Mouse (Mus musculus): ENCODE measurements around the gene Proser1.

The Proser1 gene

GRCm38 (mm10) chr3:53465330-53465729 is 1.9 kb downstream of the Proser1 start:
- DNase-seq (ENCODE audit: low read depth in 2 of 2, low spot score in 2 of 2) = no peak

- DNase-seq (ENCODE audit: low read depth in 2 of 2, low spot score in 2 of 2) = no peak
Observed at GRCm38 (mm10) chr3:53466481-53466880, 3.0 kb downstream of the Proser1 start.

GRCm38 (mm10) chr3:53467356-53467755 is 3.9 kb downstream of the Proser1 start:
- no peak for DNase-seq (ENCODE audit: low read depth in 2 of 2, low spot score in 2 of 2)

GRCm38 (mm10) chr3:53469650-53470049 is 6.2 kb downstream of the Proser1 start:
- DNase-seq (ENCODE audit: low read depth in 2 of 2, low spot score in 2 of 2) = no peak

GRCm38 (mm10) chr3:53472061-53472460 is 8.6 kb downstream of the Proser1 start:
- no peak for DNase-seq (ENCODE audit: low read depth in 2 of 2, low spot score in 2 of 2)

GRCm38 (mm10) chr3:53474179-53474578 is 10.7 kb downstream of the Proser1 start:
- no peak for DNase-seq (ENCODE audit: low read depth in 2 of 2, low spot score in 2 of 2)

- DNase-seq (ENCODE audit: low read depth in 2 of 2, low spot score in 2 of 2) = no peak
Observed at GRCm38 (mm10) chr3:53475889-53476288, 12.4 kb downstream of the Proser1 start.

GRCm38 (mm10) chr3:53477468-53477867 is 14.0 kb downstream of the Proser1 start:
- DNase-seq (ENCODE audit: low read depth in 2 of 2, low spot score in 2 of 2) = no peak

- no peak for DNase-seq (ENCODE audit: low read depth in 2 of 2, low spot score in 2 of 2)
Observed at GRCm38 (mm10) chr3:53478419-53479046, 15.1 kb downstream of the Proser1 start.

GRCm38 (mm10) chr3:53483414-53484059 is 20.1 kb downstream of the Proser1 start:
- DNase-seq (ENCODE audit: low read depth in 2 of 2, low spot score in 2 of 2) = no peak

GRCm38 (mm10) chr3:53486561-53486960 is 23.1 kb downstream of the Proser1 start:
- no peak for DNase-seq (ENCODE audit: low read depth in 2 of 2, low spot score in 2 of 2)

GRCm38 (mm10) chr3:53486996-53487576 is 23.6 kb downstream of the Proser1 start:
- no peak for DNase-seq (ENCODE audit: low read depth in 2 of 2, low spot score in 2 of 2)

- no peak for DNase-seq (ENCODE audit: low read depth in 2 of 2, low spot score in 2 of 2)
Observed at GRCm38 (mm10) chr3:53488353-53488752, 24.9 kb downstream of the Proser1 start, which contains the start of gene Stoml3. Gene Stoml3 (plus strand): TSS chr3:53488653.

- DNase-seq (ENCODE audit: low read depth in 2 of 2, low spot score in 2 of 2) = no peak
Observed at GRCm38 (mm10) chr3:53498351-53498905, 35.0 kb downstream of the Proser1 start.

GRCm38 (mm10) chr3:53502428-53502827 is 39.0 kb downstream of the Proser1 start:
- DNase-seq (ENCODE audit: low read depth in 2 of 2, low spot score in 2 of 2) = no peak

- DNase-seq (ENCODE audit: low read depth in 2 of 2, low spot score in 2 of 2) = no peak
Observed at GRCm38 (mm10) chr3:53513096-53513495, 49.6 kb downstream of the Proser1 start.

GRCm38 (mm10) chr3:53514221-53515065 is 51.0 kb downstream of the Proser1 start:
- DNase-seq (ENCODE audit: low read depth in 2 of 2, low spot score in 2 of 2) = no peak

GRCm38 (mm10) chr3:53522794-53523193 is 59.3 kb downstream of the Proser1 start:
- DNase-seq (ENCODE audit: low read depth in 2 of 2, low spot score in 2 of 2) = no peak

- peak; percentile 2 to 15 for DNase-seq (ENCODE audit: low read depth in 2 of 2, low spot score in 2 of 2)
Observed at GRCm38 (mm10) chr3:53525737-53526136, 62.3 kb downstream of the Proser1 start.

- DNase-seq (ENCODE audit: low read depth in 2 of 2, low spot score in 2 of 2) = no peak
Observed at GRCm38 (mm10) chr3:53530305-53530704, 66.8 kb downstream of the Proser1 start.

All from CD8-positive naive resting alpha-beta T cell, adult 2 months (primary cell).